Mouse (Mus musculus): ENCODE results near the gene Ints3. TPM values are rescaled to one million over a fixed set of nuclear protein-coding genes. Genes with fewer than 3 reads are reported as not detected.
"Not testable (repeated sequence)": the region's sequence is repeated elsewhere in the genome, so short reads cannot be mapped to it uniquely, and the experiment has no call there.

Ints3 gene
- polyA plus RNA-seq, 1 experiment from 2014 or later, result 40.9 TPM

DNA sequence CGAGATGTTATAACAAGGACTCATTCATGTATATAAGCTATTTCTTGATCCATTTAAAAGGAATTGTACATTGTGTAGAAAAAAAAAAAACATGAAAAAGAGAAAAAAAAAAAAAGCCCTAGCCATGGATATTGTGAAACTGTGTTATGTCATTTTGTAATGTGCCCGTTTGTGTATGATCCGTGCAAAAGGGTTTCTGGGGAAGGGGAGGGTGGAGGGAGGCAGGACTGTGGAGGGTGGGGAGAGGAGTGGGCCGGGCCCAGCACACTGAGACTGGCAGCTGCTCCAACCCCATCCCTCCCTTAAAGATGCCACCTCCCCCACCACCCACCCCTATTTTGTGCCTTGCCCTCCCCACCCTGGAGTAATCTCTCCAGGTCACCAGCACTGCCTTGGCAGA is 71.9 kb downstream of the Ints3 start:
- DNase-seq (ENCODE audit: extremely low spot score, low spot score), result no peak
- Histone ChIP-seq H3K27me3 (ENCODE audit: poor library complexity, severe bottlenecking) (no peaks in the 10 kb centered on the region), H3K36me3 (replicated peaks) (peaks cover 69% of the 10 kb centered on the region), H3K9me3 (no peaks in the 10 kb centered on the region), H3K27ac (no peak overlapping the region), H3K4me3 (no peak overlapping the region), H3K4me1 (no peaks in the 10 kb centered on the region)
- WGBS, result 81% methylated on average over 4 of the region's 4 CpGs

DNA sequence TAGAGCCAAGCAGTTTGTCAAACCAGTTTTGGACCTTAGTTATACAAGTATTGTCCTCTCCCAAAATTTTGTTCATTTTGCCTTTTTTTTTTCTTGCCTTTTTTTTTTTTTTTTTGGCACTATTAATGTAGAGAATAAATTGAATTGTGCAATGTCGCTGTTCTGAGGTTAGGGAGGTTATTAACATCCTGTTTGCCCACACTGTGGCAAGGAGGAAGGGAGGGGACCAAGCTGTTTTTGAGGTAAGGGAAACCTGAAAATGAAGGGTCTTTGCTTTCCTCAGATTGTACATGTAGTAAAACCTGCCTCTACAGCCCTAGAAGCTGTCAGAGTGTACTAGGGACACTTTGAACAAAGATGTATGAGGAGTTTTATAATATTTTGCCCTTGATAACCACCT is 74.2 kb downstream of the Ints3 start:
- no peaks in the 10 kb centered on the region for H3K9me3 ChIP-seq
- no peaks in the 10 kb centered on the region for H3K27me3 ChIP-seq (ENCODE audit: poor library complexity, severe bottlenecking)
- 82% methylated on average over 1 of the region's 1 CpGs for WGBS
- DNase-seq (ENCODE audit: extremely low spot score, low spot score), result no peak
- peaks cover 89% of the 10 kb centered on the region for H3K36me3 ChIP-seq (replicated peaks)
- H3K4me3 ChIP-seq, result no peak overlapping the region
- H3K27ac ChIP-seq, result no peak overlapping the region
- no peaks in the 10 kb centered on the region for H3K4me1 ChIP-seq

DNA sequence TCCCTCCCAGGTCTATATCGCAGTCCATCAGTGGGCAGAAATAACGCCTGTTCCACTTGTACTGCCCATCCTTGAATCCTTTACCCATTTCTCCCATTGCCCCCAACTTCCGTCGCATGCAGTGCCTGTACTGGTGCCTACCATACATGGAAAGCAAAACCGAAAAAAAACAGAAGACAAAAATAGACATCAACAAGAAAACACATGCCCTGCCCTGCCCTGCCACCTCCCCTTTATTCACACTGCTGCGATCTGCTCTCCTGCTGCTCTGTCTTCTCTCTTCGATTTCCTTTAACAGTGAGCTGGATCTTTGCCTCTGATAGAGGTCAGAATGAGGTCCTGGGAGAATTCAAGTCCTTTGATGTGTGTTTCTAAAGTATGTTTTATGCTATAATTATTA is 75.5 kb downstream of the Ints3 start:
- no peak for DNase-seq (ENCODE audit: extremely low spot score, low spot score)

GRCm38 (mm10) chr3:90347847-90348246 is 85.6 kb downstream of the Ints3 start:
- DNase-seq (ENCODE audit: extremely low spot score, low spot score), result no peak
- WGBS, result 97% methylated on average over 4 of the region's 4 CpGs
- Histone ChIP-seq H3K36me3 (replicated peaks) (peaks cover 84% of the 10 kb centered on the region), H3K27ac (no peak overlapping the region), H3K9me3 (peaks cover 5% of the 10 kb centered on the region; the same call in 1 of the 2 replicates), H3K27me3 (ENCODE audit: poor library complexity, severe bottlenecking) (no peaks in the 10 kb centered on the region), H3K4me1 (no peaks in the 10 kb centered on the region), H3K4me3 (no peak overlapping the region)

More for the DNA sequence above, 75.5 kb downstream of the Ints3 start:
- Histone ChIP-seq H3K27ac (no peak overlapping the region), H3K4me3 (no peak overlapping the region), H3K27me3 (ENCODE audit: poor library complexity, severe bottlenecking) (no peaks in the 10 kb centered on the region), H3K4me1 (no peaks in the 10 kb centered on the region), H3K9me3 (no peaks in the 10 kb centered on the region), H3K36me3 (replicated peaks) (peaks cover 93% of the 10 kb centered on the region)
- 94% methylated on average over 7 of the region's 7 CpGs for WGBS

DNA sequence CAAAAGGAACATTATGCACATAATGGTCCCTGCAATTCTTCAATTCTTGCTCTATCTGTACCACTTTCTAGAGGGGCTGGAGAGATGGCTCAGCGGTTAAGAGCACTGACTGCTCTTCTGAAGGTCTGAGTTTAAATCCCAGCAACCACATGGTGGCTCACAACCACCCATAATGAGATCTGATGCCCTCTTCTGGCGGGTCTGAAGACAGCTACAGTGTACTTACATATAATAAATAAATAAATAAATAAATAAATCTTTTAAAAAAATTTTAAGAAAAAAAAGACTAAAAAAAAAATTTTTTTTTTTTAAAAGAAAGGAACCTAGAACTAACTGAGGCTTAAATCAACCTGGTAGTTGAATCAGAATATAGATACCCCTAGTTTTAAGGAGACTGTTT is 90.6 kb downstream of the Ints3 start:
- peaks cover 57% of the 10 kb centered on the region for H3K36me3 ChIP-seq (replicated peaks)
- WGBS, result 66% methylated on average over 2 of the region's 2 CpGs
- not testable (repeated sequence) for H3K27ac ChIP-seq; H3K27me3 ChIP-seq (ENCODE audit: poor library complexity, severe bottlenecking); H3K4me1 ChIP-seq; H3K4me3 ChIP-seq; DNase-seq (ENCODE audit: extremely low spot score, low spot score); H3K9me3 ChIP-seq

Other genes starting within 250 kb of the Ints3 start
- 1,069 and 1,078 TPM in 2 replicates for gene Rps27, start 220.0 kb downstream of the Ints3 start, polyA plus RNA-seq (2016; fragmentation: Nextera tagmentation; extraction: Ambion mirVana)
- gene Rab13, start 219.9 kb downstream of the Ints3 start, polyA plus RNA-seq (2016; fragmentation: Nextera tagmentation; extraction: Ambion mirVana), result 24.4 and 25.6 TPM in 2 replicates
- gene Jtb, start 202.0 kb downstream of the Ints3 start, polyA plus RNA-seq (2016; fragmentation: Nextera tagmentation; extraction: Ambion mirVana), result 89.4 and 96.6 TPM in 2 replicates
- 4.5 and 5.8 TPM in 2 replicates for gene Creb3l4, start 190.1 kb downstream of the Ints3 start, polyA plus RNA-seq (2016; fragmentation: Nextera tagmentation; extraction: Ambion mirVana)
- gene Slc39a1, start 185.4 kb downstream of the Ints3 start, polyA plus RNA-seq (2016; fragmentation: Nextera tagmentation; extraction: Ambion mirVana), result 69.6 and 75.4 TPM in 2 replicates
- 21.3 and 26.4 TPM in 2 replicates for gene Crtc2, start 179.5 kb downstream of the Ints3 start, polyA plus RNA-seq (2016; fragmentation: Nextera tagmentation; extraction: Ambion mirVana)
- gene Dennd4b, start 168.4 kb downstream of the Ints3 start, polyA plus RNA-seq (2016; fragmentation: Nextera tagmentation; extraction: Ambion mirVana), result 7.0 and 7.2 TPM in 2 replicates
- 12.4 and 14.4 TPM in 2 replicates for gene Gatad2b, start 140.4 kb downstream of the Ints3 start, polyA plus RNA-seq (2016; fragmentation: Nextera tagmentation; extraction: Ambion mirVana)
- 18.8 and 20.9 TPM in 2 replicates for gene Slc27a3, start 43.7 kb downstream of the Ints3 start, polyA plus RNA-seq (2016; fragmentation: Nextera tagmentation; extraction: Ambion mirVana)
- gene Npr1, start 32.2 kb upstream of the Ints3 start, polyA plus RNA-seq (2016; fragmentation: Nextera tagmentation; extraction: Ambion mirVana), result 2.0 and 2.3 TPM in 2 replicates
- gene Ilf2, start 42.5 kb upstream of the Ints3 start, polyA plus RNA-seq (2016; fragmentation: Nextera tagmentation; extraction: Ambion mirVana), result 344 and 355 TPM in 2 replicates
- 58.9 and 59.6 TPM in 2 replicates for gene Snapin, start 57.4 kb upstream of the Ints3 start, polyA plus RNA-seq (2016; fragmentation: Nextera tagmentation; extraction: Ambion mirVana)
- 176 and 192 TPM in 2 replicates for gene Chtop, start 75.9 kb upstream of the Ints3 start, polyA plus RNA-seq (2016; fragmentation: Nextera tagmentation; extraction: Ambion mirVana)
- 4.4 and 7.9 TPM in 2 replicates for gene S100a1, start 80.8 kb upstream of the Ints3 start, polyA plus RNA-seq (2016; fragmentation: Nextera tagmentation; extraction: Ambion mirVana)
- gene S100a13, start 80.8 kb upstream of the Ints3 start, polyA plus RNA-seq (2016; fragmentation: Nextera tagmentation; extraction: Ambion mirVana), result 7.8 and 8.2 TPM in 2 replicates
- not detected in 2 replicates for gene S100a14, start 93.2 kb upstream of the Ints3 start, polyA plus RNA-seq (2016; fragmentation: Nextera tagmentation; extraction: Ambion mirVana)
- 25.8 and 26.5 TPM in 2 replicates for gene S100a16, start 103.6 kb upstream of the Ints3 start, polyA plus RNA-seq (2016; fragmentation: Nextera tagmentation; extraction: Ambion mirVana)
- gene S100a3, start 127.0 kb upstream of the Ints3 start, polyA plus RNA-seq (2016; fragmentation: Nextera tagmentation; extraction: Ambion mirVana), result not detected in 2 replicates
- gene S100a2, start 156.6 kb upstream of the Ints3 start, polyA plus RNA-seq (2016; fragmentation: Nextera tagmentation; extraction: Ambion mirVana), result not detected in 2 replicates
- gene Gm42674, start 168.3 kb upstream of the Ints3 start, polyA plus RNA-seq (2016; fragmentation: Nextera tagmentation; extraction: Ambion mirVana), result not detected in 2 replicates
- 0.47 TPM in 1 of 2 replicates, not detected in the other for gene S100a4, start 170.1 kb upstream of the Ints3 start, polyA plus RNA-seq (2016; fragmentation: Nextera tagmentation; extraction: Ambion mirVana)
- gene S100a5, start 174.9 kb upstream of the Ints3 start, polyA plus RNA-seq (2016; fragmentation: Nextera tagmentation; extraction: Ambion mirVana), result not detected in 2 replicates
- 22.4 and 23.2 TPM in 2 replicates for gene S100a6, start 179.3 kb upstream of the Ints3 start, polyA plus RNA-seq (2016; fragmentation: Nextera tagmentation; extraction: Ambion mirVana)
- gene S100a7a, start 220.4 kb upstream of the Ints3 start, polyA plus RNA-seq (2016; fragmentation: Nextera tagmentation; extraction: Ambion mirVana), result not detected in 2 replicates
- gene S100a8, start 235.4 kb upstream of the Ints3 start, polyA plus RNA-seq (2016; fragmentation: Nextera tagmentation; extraction: Ambion mirVana), result 0.33 TPM in 1 of 2 replicates, not detected in the other

Data from forebrain, embryonic 10.5 days (tissue).